Mouse (Mus musculus): ENCODE measurements around the gene Hpcal1. TPM values are rescaled to one million over a fixed set of nuclear protein-coding genes. Genes with fewer than 3 reads are reported as not detected.
A peak's percentile ranks its signal among the peaks of the same experiment; 100 is the strongest.

Gene Hpcal1
- polyA plus RNA-seq, 2 experiments, result 44.1 to 55.7 TPM

GRCm38 (mm10) chr12:17725592-17725991 lies 34.9 kb downstream of the Hpcal1 start:
- H3K4me2 ChIP-seq (replicated peaks; ENCODE audit: low read depth, low read length, severe bottlenecking), result no peak overlapping the region
- no peak overlapping the region for H3K9ac ChIP-seq (ENCODE audit: low read depth, low read length, severe bottlenecking)
- no peaks in the 10 kb centered on the region for H3K9me3 ChIP-seq (ENCODE audit: control insufficient read depth, low read length)
- H3K4me1 ChIP-seq (ENCODE audit: control insufficient read depth, insufficient read depth, low read length), result peaks cover 43% of the 10 kb centered on the region
- no peaks in the 10 kb centered on the region for H3K27me3 ChIP-seq (ENCODE audit: control insufficient read depth, insufficient read depth, low read length)
- H3K4me3 ChIP-seq (replicated peaks; ENCODE audit: low read length), result no peak overlapping the region
- 51% methylated on average over 6 of the region's 6 CpGs for WGBS
- no peaks in the 10 kb centered on the region for H3K36me3 ChIP-seq (ENCODE audit: control insufficient read depth, insufficient read depth, low read length)
- no peak overlapping the region for H3K27ac ChIP-seq (replicated peaks; ENCODE audit: low read depth, low read length)
- DNase-seq (ENCODE audit: low spot score), result no peak
- ATAC-seq (ENCODE audit: low FRiP score, low read depth), result no peak
- TF ChIP-seq POLR2A (IDR thresholded peaks at IDR 0.05; ENCODE audit: borderline replicate concordance, extremely low read depth, insufficient read depth, insufficient read length), result no peak

GRCm38 (mm10) chr12:17726576-17727320 lies 36.1 kb downstream of the Hpcal1 start:
- no peaks in the 10 kb centered on the region for H3K27me3 ChIP-seq (ENCODE audit: control insufficient read depth, insufficient read depth, low read length)
- H3K4me1 ChIP-seq (ENCODE audit: control insufficient read depth, insufficient read depth, low read length), result peaks cover 43% of the 10 kb centered on the region
- H3K9ac ChIP-seq (ENCODE audit: low read depth, low read length, severe bottlenecking), result no peak overlapping the region
- H3K36me3 ChIP-seq (ENCODE audit: control insufficient read depth, insufficient read depth, low read length), result no peaks in the 10 kb centered on the region
- H3K4me3 ChIP-seq (replicated peaks; ENCODE audit: low read length), result no peak overlapping the region
- no peak for TF ChIP-seq POLR2A (IDR thresholded peaks at IDR 0.05; ENCODE audit: borderline replicate concordance, extremely low read depth, insufficient read depth, insufficient read length)
- H3K27ac ChIP-seq (replicated peaks; ENCODE audit: low read depth, low read length), result no peak overlapping the region
- ATAC-seq (ENCODE audit: low FRiP score, low read depth) (no peak), DNase-seq (ENCODE audit: low spot score) (no peak)
- no peaks in the 10 kb centered on the region for H3K9me3 ChIP-seq (ENCODE audit: control insufficient read depth, low read length)
- H3K4me2 ChIP-seq (replicated peaks; ENCODE audit: low read depth, low read length, severe bottlenecking), result no peak overlapping the region
- WGBS, result 66% methylated on average over 10 of the region's 10 CpGs

GRCm38 (mm10) chr12:17727676-17728339 lies 37.2 kb downstream of the Hpcal1 start:
- ATAC-seq (ENCODE audit: low FRiP score, low read depth), result peak; percentile 58
- no peaks in the 10 kb centered on the region for H3K27me3 ChIP-seq (ENCODE audit: control insufficient read depth, insufficient read depth, low read length)
- 34% methylated on average over 13 of the region's 13 CpGs for WGBS
- no peaks in the 10 kb centered on the region for H3K36me3 ChIP-seq (ENCODE audit: control insufficient read depth, insufficient read depth, low read length)
- H3K4me1 ChIP-seq (ENCODE audit: control insufficient read depth, insufficient read depth, low read length), result peaks cover 47% of the 10 kb centered on the region
- no peak overlapping the region for H3K27ac ChIP-seq (replicated peaks; ENCODE audit: low read depth, low read length)
- peak; percentile 63 for DNase-seq (ENCODE audit: low spot score)
- no peak overlapping the region for H3K9ac ChIP-seq (ENCODE audit: low read depth, low read length, severe bottlenecking)
- no peak overlapping the region; the same call in 1 of the 2 replicates for H3K4me2 ChIP-seq (replicated peaks; ENCODE audit: low read depth, low read length, severe bottlenecking)
- H3K4me3 ChIP-seq (replicated peaks; ENCODE audit: low read length), result no peak overlapping the region
- no peak for TF ChIP-seq POLR2A (IDR thresholded peaks at IDR 0.05; ENCODE audit: borderline replicate concordance, extremely low read depth, insufficient read depth, insufficient read length)
- H3K9me3 ChIP-seq (ENCODE audit: control insufficient read depth, low read length), result no peaks in the 10 kb centered on the region

GRCm38 (mm10) chr12:17729211-17729900 lies 38.7 kb downstream of the Hpcal1 start:
- whole genome bisulfite sequencing, result 65% methylated on average over 13 of the region's 13 CpGs
- Histone ChIP-seq H3K27me3 (ENCODE audit: control insufficient read depth, insufficient read depth, low read length) (no peaks in the 10 kb centered on the region), H3K27ac (replicated peaks; ENCODE audit: low read depth, low read length) (no peak overlapping the region), H3K4me2 (replicated peaks; ENCODE audit: low read depth, low read length, severe bottlenecking) (no peak overlapping the region), H3K36me3 (ENCODE audit: control insufficient read depth, insufficient read depth, low read length) (no peaks in the 10 kb centered on the region), H3K9me3 (ENCODE audit: control insufficient read depth, low read length) (no peaks in the 10 kb centered on the region), H3K4me1 (ENCODE audit: control insufficient read depth, insufficient read depth, low read length) (peaks cover 57% of the 10 kb centered on the region), H3K4me3 (replicated peaks; ENCODE audit: low read length) (no peak overlapping the region), H3K9ac (ENCODE audit: low read depth, low read length, severe bottlenecking) (no peak overlapping the region)
- peak; percentile 53 for DNase-seq (ENCODE audit: low spot score)
- TF ChIP-seq POLR2A (IDR thresholded peaks at IDR 0.05; ENCODE audit: borderline replicate concordance, extremely low read depth, insufficient read depth, insufficient read length), result no peak
- ATAC-seq (ENCODE audit: low FRiP score, low read depth), result no peak

GRCm38 (mm10) chr12:17732006-17732405 lies 41.4 kb downstream of the Hpcal1 start:
- Histone ChIP-seq H3K4me1 (ENCODE audit: control insufficient read depth, insufficient read depth, low read length) (peaks cover 37% of the 10 kb centered on the region), H3K27me3 (ENCODE audit: control insufficient read depth, insufficient read depth, low read length) (no peaks in the 10 kb centered on the region), H3K9ac (ENCODE audit: low read depth, low read length, severe bottlenecking) (no peak overlapping the region), H3K4me2 (replicated peaks; ENCODE audit: low read depth, low read length, severe bottlenecking) (no peak overlapping the region), H3K36me3 (ENCODE audit: control insufficient read depth, insufficient read depth, low read length) (no peaks in the 10 kb centered on the region), H3K9me3 (ENCODE audit: control insufficient read depth, low read length) (no peaks in the 10 kb centered on the region), H3K4me3 (replicated peaks; ENCODE audit: low read length) (no peak overlapping the region), H3K27ac (replicated peaks; ENCODE audit: low read depth, low read length) (no peak overlapping the region; the same call in 1 of the 2 replicates)
- no peak for TF ChIP-seq POLR2A (IDR thresholded peaks at IDR 0.05; ENCODE audit: borderline replicate concordance, extremely low read depth, insufficient read depth, insufficient read length)
- DNase-seq (ENCODE audit: low spot score) (no peak), ATAC-seq (ENCODE audit: low FRiP score, low read depth) (no peak)
- WGBS, result 77% methylated on average over 7 of the region's 7 CpGs

Data from limb, embryonic 14.5 days (tissue).